Mouse (Mus musculus): ENCODE results near the gene Ecm2.

DNA sequence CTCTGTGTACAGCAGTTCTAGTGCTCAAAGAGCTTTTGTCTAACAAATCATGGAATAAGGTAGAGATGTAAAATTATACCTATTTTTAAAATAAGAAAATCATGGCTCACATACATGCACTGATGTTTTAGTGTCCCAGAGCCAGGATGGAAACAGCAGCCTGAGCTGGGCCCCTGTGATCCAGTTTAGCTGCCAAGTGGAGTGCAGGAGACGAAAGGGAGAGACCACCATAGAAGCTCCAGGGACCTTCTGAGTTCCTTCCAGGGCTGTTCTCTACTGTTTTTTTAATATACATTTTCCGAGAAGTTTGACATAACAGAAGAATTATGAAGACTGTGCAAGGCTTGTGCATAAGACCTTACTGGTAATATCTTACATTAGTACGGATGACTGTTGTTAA is 26.7 kb upstream of the Ecm2 start:
- TF ChIP-seq POLR2A (IDR thresholded peaks at IDR 0.05; ENCODE audit: low read depth, low read length) (no peak), CTCF (IDR thresholded peaks at IDR 0.05; ENCODE audit: extremely low read depth, insufficient read length, insufficient replicate concordance, low read depth, low read length) (no peak)

All from small intestine, adult 2 months (tissue).